Mouse (Mus musculus) right cerebral cortex, postnatal 25 days (tissue): ENCODE data around the gene Sost.
"Not testable (repeated sequence)": the region's sequence is repeated elsewhere in the genome, so short reads cannot be mapped to it uniquely, and the experiment has no call there.

Experiments used
- DNase-seq: peaks from one replicate; pipeline ENCODE4 v3.0.0; 2022

Gene Sost

GRCm38 (mm10) chr11:101966965-101967614 is at the start of gene Sost:
Gene Sost (minus strand): TSS chr11:101967015.
- DNase-seq = no peak

- no peak for DNase-seq
These were observed 49.3 kb upstream of the Sost start for GRCm38 (mm10) chr11:102016136-102016535.

- DNase-seq = no peak
These were observed 48.7 kb upstream of the Sost start for GRCm38 (mm10) chr11:102015472-102015871.

DNA sequence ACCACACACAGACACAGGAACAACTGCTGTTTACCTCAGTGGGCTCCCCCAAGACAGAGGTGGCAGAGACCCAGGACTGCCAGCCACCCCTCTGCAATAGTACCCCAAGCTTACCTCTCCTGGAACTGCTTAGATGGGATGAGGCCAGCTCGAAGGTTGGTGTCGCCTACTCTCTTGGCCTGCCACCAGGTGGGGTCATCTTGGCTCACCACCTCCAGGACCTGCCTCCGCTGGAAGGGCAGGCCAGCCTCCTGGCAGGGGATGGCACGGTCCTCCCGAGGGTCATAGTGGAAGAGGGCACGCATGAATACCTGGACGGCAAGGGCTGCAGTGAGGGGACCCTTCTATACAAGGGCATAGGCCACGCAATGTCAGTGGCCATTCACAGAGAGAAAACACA is 46.4 kb upstream of the Sost start:
- no peak for DNase-seq

- no peak for DNase-seq
These were observed 44.7 kb upstream of the Sost start for GRCm38 (mm10) chr11:102011510-102011909.

- peak; percentile 37 for DNase-seq
These were observed 43.3 kb upstream of the Sost start for GRCm38 (mm10) chr11:102010140-102010539.

DNA sequence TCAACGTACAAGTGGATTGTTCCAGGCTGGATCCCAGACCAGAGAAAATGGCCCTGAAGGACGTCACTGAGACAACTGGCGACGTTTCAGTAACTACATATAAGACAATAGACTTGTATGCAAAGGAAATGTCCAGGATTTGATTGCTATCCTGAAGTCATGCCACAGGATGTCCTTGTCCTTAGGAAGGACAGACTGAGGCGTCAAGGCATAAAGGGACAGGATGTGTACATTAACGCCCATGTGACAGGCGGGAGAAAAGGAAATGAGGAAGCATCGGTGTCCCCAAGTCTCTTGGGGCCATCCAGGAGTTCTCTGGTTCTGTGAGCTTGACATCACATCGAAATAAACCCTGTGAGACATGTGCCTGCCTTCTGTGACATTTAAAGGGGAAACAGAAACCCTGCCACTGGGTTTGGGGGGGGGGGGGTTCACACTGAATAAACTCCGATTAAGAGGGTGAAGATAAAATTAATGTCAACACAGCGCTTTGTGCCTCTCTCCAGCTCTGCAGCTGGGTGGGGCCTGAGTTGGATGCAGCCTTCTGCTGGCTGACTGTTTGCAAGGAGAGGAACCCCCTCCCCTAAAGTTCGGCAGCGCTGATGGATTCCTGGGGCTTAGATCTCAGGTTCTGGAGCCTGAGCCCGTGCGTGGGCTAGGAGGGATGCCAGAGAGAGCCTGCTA is 42.3 kb upstream of the Sost start:
- DNase-seq = no peak

DNA sequence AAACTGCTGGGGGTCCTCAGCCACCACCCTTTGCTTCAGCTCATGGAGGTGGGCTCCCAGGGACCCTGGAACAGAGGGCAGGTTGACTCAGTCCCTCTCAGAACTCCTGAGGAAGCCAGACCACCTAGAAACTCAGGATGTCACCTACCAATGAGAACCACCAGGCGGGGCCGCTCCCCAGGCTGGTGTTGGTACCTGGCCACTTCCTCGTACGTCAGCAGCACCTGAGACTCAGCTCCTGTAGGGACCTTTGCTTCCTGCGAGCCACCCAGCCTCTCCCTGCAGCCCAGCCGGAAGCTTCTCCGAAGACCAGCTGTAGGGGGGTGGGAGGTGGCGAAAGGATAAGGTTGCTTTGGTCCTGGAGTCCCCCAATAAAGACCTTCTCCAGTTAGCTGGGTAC is 41.6 kb upstream of the Sost start:
- DNase-seq = no peak

DNA sequence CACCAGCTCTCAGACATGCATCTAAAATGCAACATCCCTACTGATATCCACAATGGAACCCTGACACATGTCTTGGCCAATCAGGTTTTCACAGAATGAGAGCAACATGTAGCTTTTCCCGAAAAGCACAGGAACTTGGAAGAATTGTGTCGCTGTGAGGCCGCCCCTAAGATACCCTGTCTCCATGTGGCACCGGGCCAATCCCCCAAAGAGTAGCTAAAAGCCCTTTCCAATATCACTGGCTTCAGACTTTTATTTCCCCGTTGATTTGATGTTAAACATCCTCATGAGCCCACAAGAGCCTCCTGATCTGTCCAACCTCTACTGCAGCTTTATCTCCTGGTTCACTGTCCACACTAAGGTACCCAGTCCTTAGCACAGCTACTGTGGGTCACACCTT is 39.9 kb upstream of the Sost start:
- DNase-seq = no peak

- DNase-seq = no peak
These were observed 39.5 kb upstream of the Sost start for GRCm38 (mm10) chr11:102006271-102006670.

DNA sequence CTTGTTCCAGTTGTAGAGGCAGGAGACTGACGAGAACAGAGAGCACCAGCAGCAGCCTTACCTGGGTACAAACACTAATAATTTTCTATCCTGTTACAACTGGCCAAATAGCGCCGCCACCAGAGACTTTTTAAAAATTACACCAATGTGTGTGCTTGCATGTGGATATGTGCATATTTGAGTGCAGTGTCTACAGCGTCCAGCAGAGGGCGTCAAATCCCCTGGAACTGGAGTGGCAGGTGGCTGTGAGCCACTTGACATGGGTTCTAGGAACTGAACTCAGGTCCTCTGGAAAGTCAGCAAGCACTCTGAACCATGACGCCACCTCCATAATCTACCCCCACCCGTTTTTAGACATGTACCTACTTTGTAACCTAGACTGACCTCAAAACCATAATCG is 37.4 kb upstream of the Sost start:
- no peak for DNase-seq

GRCm38 (mm10) chr11:101999466-101999865 is 32.7 kb upstream of the Sost start:
- DNase-seq = no peak

GRCm38 (mm10) chr11:101998258-101998657 is 31.4 kb upstream of the Sost start:
- no peak for DNase-seq

GRCm38 (mm10) chr11:101995938-101996337 is 29.1 kb upstream of the Sost start:
- DNase-seq = no peak

- DNase-seq = no peak
These were observed 27.3 kb upstream of the Sost start for GRCm38 (mm10) chr11:101994100-101994499.

DNA sequence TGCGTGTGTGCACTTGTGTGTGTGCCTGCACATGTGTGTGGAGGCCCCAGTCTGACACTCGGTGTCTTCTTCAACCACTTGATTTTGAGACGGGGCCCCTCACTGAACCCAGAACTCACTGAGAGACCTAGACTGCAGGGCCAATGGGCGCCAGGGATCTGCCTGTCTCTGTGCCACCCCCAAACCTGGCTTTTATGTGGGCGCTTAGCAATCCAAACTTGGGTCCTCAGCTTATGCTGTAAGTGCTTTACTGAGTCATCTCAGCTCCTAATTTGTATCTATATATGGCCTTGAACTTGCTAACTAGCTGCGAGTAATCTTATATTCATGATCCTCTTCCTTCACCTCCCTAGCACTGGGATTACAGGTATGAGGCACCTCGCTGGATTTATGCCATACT is 25.6 kb upstream of the Sost start:
- peak; percentile 44 for DNase-seq

DNA sequence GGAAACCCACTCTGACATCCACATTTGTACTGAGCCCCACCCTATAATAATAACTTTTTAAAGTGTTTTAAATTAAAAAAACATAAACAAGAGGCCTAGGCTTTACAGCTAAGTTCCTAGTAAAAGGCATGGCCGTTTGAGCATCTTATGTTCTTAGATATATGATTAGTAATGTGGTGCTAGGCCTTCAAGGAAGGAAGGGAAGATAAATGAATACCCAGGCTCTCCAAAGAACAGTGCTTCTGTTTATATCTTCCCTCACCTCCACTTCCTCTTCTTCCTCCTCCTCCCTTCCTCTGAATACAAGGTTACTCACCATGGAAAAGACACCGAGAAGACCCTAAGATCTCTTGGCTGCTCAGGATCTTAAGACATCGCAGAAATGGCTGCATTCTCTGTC is 25.0 kb upstream of the Sost start:
- no peak for DNase-seq

DNA sequence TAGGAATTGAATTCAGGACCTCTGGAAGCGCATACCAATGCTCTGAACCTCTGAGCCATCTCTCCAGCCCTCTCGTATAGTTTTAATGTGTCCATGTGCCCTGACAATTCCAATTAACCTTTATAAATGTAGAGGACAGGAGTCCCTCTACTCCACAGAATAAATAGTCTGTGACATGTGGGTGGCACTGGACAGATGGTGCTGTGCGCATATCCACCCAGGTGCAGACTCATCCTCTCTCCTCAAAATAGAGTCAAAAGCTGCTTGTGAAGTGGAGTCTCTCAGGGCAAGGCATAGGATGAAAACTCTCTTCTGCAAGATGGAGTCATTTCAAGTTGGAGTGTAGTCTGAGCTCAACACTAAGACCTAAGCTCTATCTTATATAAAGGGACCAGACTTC is 23.4 kb upstream of the Sost start:
- peak; percentile 66 for DNase-seq

GRCm38 (mm10) chr11:101986913-101987312 is 20.1 kb upstream of the Sost start, which contains the start of gene Dusp3:
Gene Dusp3 (minus strand): TSS chr11:101987013.
- no peak for DNase-seq

DNA sequence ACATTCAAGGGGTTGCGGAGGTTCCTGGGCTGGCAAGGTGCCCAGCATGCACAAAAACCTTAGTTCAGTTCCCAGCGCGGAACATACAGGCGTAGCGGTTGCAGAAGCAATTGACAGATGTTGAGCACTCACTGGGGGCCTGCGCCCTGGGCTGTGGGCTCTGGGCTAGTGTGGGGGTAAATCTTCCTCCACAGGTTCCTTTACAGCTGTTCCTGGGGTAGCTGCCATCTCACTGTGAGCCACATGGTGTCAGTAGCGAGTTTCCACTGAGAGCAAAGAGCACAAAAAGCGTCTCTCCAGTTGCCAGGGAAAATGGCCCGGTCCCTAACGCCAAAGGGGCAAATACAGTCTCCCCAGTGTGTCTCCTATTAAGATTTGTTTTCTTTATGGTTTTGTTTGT is 19.2 kb upstream of the Sost start:
- DNase-seq = peak; percentile 83

- not testable (repeated sequence) for DNase-seq
These were observed 18.6 kb upstream of the Sost start for GRCm38 (mm10) chr11:101985450-101985849.

DNA sequence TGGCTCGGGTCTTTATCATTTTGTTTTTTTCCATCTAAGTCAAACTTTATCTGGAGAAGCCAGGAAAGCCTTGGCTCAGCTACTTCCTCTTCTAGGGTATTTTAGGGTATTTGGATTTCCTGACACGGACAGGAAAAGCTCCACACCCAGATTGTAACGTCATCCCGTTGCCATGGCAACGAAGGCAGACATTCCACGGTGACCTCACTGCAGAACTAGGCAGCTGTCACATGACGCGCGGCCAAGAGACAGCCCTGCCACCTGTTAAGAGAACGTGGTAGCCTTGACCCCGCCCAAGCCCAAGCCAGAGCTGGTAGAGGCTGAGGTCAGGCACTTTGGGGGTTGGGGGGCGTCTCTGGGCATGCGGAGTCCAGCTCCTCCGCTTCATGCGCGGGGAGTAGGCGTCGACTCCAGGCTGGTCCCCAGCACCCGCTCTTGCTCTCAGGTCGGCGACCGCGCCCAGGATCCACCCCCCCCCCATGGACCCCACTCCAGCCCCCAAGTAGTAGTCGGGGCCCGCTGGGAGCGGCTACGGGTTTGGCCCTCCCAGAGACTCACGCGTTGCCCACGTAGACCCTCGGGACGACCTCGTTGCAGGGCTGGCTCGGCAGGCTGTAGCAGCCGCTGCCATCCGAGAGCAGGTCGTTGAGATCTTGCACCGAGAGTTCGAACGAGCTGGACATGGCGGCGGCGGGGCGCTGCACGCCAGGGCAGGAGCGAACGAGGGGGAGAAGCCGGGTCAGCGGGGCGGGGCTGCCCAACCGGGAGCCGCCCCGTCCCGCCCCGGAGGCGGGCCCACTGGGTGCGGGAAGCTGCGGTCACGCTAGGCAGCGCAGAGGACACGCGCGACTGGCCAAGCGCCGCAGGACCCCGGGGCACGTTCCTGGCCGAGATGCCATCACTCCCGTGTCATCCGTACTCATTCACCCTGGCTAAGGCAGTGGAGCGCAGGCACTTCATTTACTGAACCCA is 17.5 kb upstream of the Sost start, which contains the start of gene Cfap97d1:
Gene Cfap97d1, plus strand, starts transcription at position 226 of the 972 bp plus-strand sequence.
- DNase-seq = peak; percentile 93

- DNase-seq = no peak
These were observed 16.7 kb upstream of the Sost start for GRCm38 (mm10) chr11:101983431-101983921.
